Mouse (Mus musculus) thymus, adult 2 months (tissue): Measurements from ENCODE around the gene H3f3b.

ENCODE experiments used
- CTCF ChIP-seq: fragments of 200-500 bp; IDR thresholded peaks from 2 replicates; pipeline ENCODE4 v1.5.1; 2012; ENCODE audit warnings: mild to moderate bottlenecking, control low read depth, low read length, moderate library complexity, borderline replicate concordance; ENCODE audit not compliant: control insufficient read depth, poor library complexity, insufficient read depth; ENCODE audit errors: extremely low read depth
- POLR2A ChIP-seq: fragments of 200-500 bp; IDR thresholded peaks from 2 replicates; pipeline ENCODE4 v1.6.1; 2012; ENCODE audit warnings: mild to moderate bottlenecking, low read length, control low read depth, moderate library complexity; ENCODE audit not compliant: control insufficient read depth, poor library complexity, insufficient read depth; ENCODE audit errors: extremely low read depth

GRCm38 (mm10) chr11:115999027-115999426 lies 28.7 kb downstream of the H3f3b start:
- TF ChIP-seq POLR2A: no peak
- no peak for TF ChIP-seq CTCF
